In genomic region chr7:73588351-73588906, GRCm38 (mm10) we compare ENCODE assay signal across 8 mouse cellular contexts. TPM values are rescaled to one million over a fixed set of nuclear protein-coding genes. Genes with fewer than 3 reads are reported as not detected.
DNase-seq lines count a peak whose midpoint lies in the region; ATAC-seq and TF ChIP-seq lines count a peak whose summit lies in the region.

No protein-coding gene starts in this region.

- peak; percentile 68 to 69 for TF ChIP-seq EP300 in MEL (IDR thresholded peaks at IDR 0.05; ENCODE audit: low read depth in 1 of 2, low read length in 2 of 2)

- ATAC-seq in hindbrain, embryonic 15.5 days (ENCODE audit: low FRiP score, low read depth) = no peak
- no peak for ATAC-seq in hindbrain, embryonic 14.5 days (ENCODE audit: low FRiP score)
- ATAC-seq in liver, embryonic 15.5 days (ENCODE audit: insufficient read depth) = peak; percentile 79
- no peak for ATAC-seq in erythroblast, adult 5-6 weeks (replicated peaks; ENCODE audit: low FRiP score, poor library complexity, severe bottlenecking)

- no peaks in the 10 kb centered on the region for H3K36me3 ChIP-seq in hindbrain, embryonic 15.5 days
- no peaks in the 10 kb centered on the region for H3K36me3 ChIP-seq in hindbrain, embryonic 14.5 days (replicated peaks; ENCODE audit: control insufficient read depth, insufficient read depth)
- peaks cover 0 to 21% of the 10 kb centered on the region in 2 experiments; a peak in 2 of 4 replicates for H3K36me3 ChIP-seq in MEL (ENCODE audit: control insufficient read depth in 1 of 2, insufficient read depth in 2 of 2, low read length in 2 of 2)
- H3K36me3 ChIP-seq in liver, embryonic 15.5 days (replicated peaks) = no peaks in the 10 kb centered on the region

- H3K79me2 ChIP-seq in MEL (ENCODE audit: control insufficient read depth, insufficient read depth, low read length, poor library complexity) = no peaks in the 10 kb centered on the region; the same call in 1 of the 2 replicates

- TF ChIP-seq POLR2A in MEL (IDR thresholded peaks at IDR 0.05; ENCODE audit: control insufficient read depth in 1 of 2, insufficient read depth in 1 of 2, low read depth in 1 of 2, low read length in 2 of 2, poor library complexity in 1 of 2) = no peak

- H3K9me3 ChIP-seq in hindbrain, embryonic 15.5 days = no peaks in the 10 kb centered on the region
- H3K9me3 ChIP-seq in hindbrain, embryonic 14.5 days (ENCODE audit: control insufficient read depth, low read length) = no peaks in the 10 kb centered on the region
- H3K9me3 ChIP-seq in MEL (replicated peaks; ENCODE audit: insufficient read depth, low read length) = no peaks in the 10 kb centered on the region
- H3K9me3 ChIP-seq in liver, embryonic 15.5 days (replicated peaks) = no peaks in the 10 kb centered on the region

- 90% methylated on average over 8 of the region's 8 CpGs for WGBS in hindbrain, embryonic 15.5 days
- WGBS in hindbrain, embryonic 14.5 days = 85% methylated on average over 8 of the region's 8 CpGs
- WGBS in liver, embryonic 15.5 days (ENCODE audit: insufficient replicate concordance) = 70% methylated on average over 8 of the region's 8 CpGs

- H3K27ac ChIP-seq in hindbrain, embryonic 15.5 days (replicated peaks) = peak overlapping the region; percentile 46; the same call in 1 of the 2 replicates
- H3K27ac ChIP-seq in hindbrain, embryonic 14.5 days = no peak overlapping the region
- H3K27ac ChIP-seq in MEL (ENCODE audit: control insufficient read depth, low read depth, low read length) = no peak overlapping the region
- H3K27ac ChIP-seq in liver, embryonic 15.5 days (replicated peaks) = peak overlapping the region; percentile 78

- no peak overlapping the region for H3K4me3 ChIP-seq in hindbrain, embryonic 15.5 days
- H3K4me3 ChIP-seq in hindbrain, embryonic 14.5 days (replicated peaks; ENCODE audit: low read length) = no peak overlapping the region
- no peak overlapping the region for H3K4me3 ChIP-seq in MEL (ENCODE audit: control insufficient read depth in 1 of 2, insufficient read depth in 1 of 2, low read depth in 2 of 2, low read length in 2 of 2)
- H3K4me3 ChIP-seq in liver, embryonic 15.5 days (replicated peaks) = no peak overlapping the region

- no peak overlapping the region for H3K9ac ChIP-seq in hindbrain, embryonic 15.5 days
- no peak overlapping the region for H3K9ac ChIP-seq in hindbrain, embryonic 14.5 days
- no peak overlapping the region for H3K9ac ChIP-seq in MEL (ENCODE audit: control insufficient read depth, low read depth, low read length, poor library complexity, severe bottlenecking)
- no peak overlapping the region for H3K9ac ChIP-seq in liver, embryonic 15.5 days

- no peak for DNase-seq in hindbrain, embryonic 14.5 days (ENCODE audit: low spot score)
- peak; percentile 67 for DNase-seq in MEL (ENCODE audit: low read depth, low spot score)
- peak; percentile 76 for DNase-seq in induced T-regulatory cell, adult 2 months (ENCODE audit: low read depth)
- no peak for DNase-seq in cerebellum, postnatal 14 days
- no peak for DNase-seq in embryo, embryonic 11 days

- H3K4me2 ChIP-seq in hindbrain, embryonic 15.5 days = no peak overlapping the region
- no peak overlapping the region for H3K4me2 ChIP-seq in hindbrain, embryonic 14.5 days (replicated peaks)
- H3K4me2 ChIP-seq in liver, embryonic 15.5 days = 0 out of 2 replicates have a peak overlapping the region, but pooled peaks have one; percentile 6

- TF ChIP-seq CTCF in MEL (IDR thresholded peaks at IDR 0.05 in 2 of 3, conservative IDR thresholded peaks at IDR 0.05 in 1 of 3; ENCODE audit: control insufficient read depth in 1 of 3, insufficient read depth in 1 of 3, low read depth in 2 of 3, low read length in 3 of 3, poor library complexity in 1 of 3, severe bottlenecking in 1 of 3) = no peak

- no peak for TF ChIP-seq RAD21 in MEL (IDR thresholded peaks at IDR 0.05; ENCODE audit: low read depth, low read length)

- H3K27me3 ChIP-seq in hindbrain, embryonic 15.5 days = no peaks in the 10 kb centered on the region
- no peaks in the 10 kb centered on the region for H3K27me3 ChIP-seq in hindbrain, embryonic 14.5 days (ENCODE audit: control insufficient read depth, insufficient read depth, low read length)
- H3K27me3 ChIP-seq in MEL (ENCODE audit: control insufficient read depth in 1 of 2, insufficient read depth in 2 of 2, low read length in 2 of 2) = no peaks in the 10 kb centered on the region
- H3K27me3 ChIP-seq in liver, embryonic 15.5 days = no peaks in the 10 kb centered on the region

- H3K4me1 ChIP-seq in hindbrain, embryonic 15.5 days (replicated peaks) = peaks cover 16% of the 10 kb centered on the region; the same call in 1 of the 2 replicates
- H3K4me1 ChIP-seq in hindbrain, embryonic 14.5 days (replicated peaks; ENCODE audit: control insufficient read depth, insufficient read depth, low read length) = peaks cover 19% of the 10 kb centered on the region
- H3K4me1 ChIP-seq in MEL (ENCODE audit: control insufficient read depth in 1 of 2, insufficient read depth in 2 of 2, low read length in 2 of 2) = peaks cover 11 to 32% of the 10 kb centered on the region in 2 experiments
- H3K4me1 ChIP-seq in liver, embryonic 15.5 days (replicated peaks) = peaks cover 42% of the 10 kb centered on the region

TF ChIP-seq in MEL, 35 proteins besides CTCF, POLR2A, EP300 and RAD21:
- peak; percentile 40; the same call in 1 of the 2 replicates for TF ChIP-seq MYB (IDR thresholded peaks at IDR 0.05; ENCODE audit: low read depth, low read length)
- TF ChIP-seq KAT2A (conservative IDR thresholded peaks at IDR 0.05; ENCODE audit: low read depth, low read length) = no peak
- no peak for TF ChIP-seq MAZ (IDR thresholded peaks at IDR 0.05; ENCODE audit: low read depth, low read length)
- no peak for TF ChIP-seq POLR2AphosphoS2 (IDR thresholded peaks at IDR 0.05; ENCODE audit: low read length)
- TF ChIP-seq ZC3H11A (IDR thresholded peaks at IDR 0.05; ENCODE audit: low read depth, low read length) = no peak
- no peak for TF ChIP-seq SIN3A (IDR thresholded peaks at IDR 0.05; ENCODE audit: low read length)
- TF ChIP-seq TAL1 (IDR thresholded peaks at IDR 0.05; ENCODE audit: low read length) = peak; percentile 54
- TF ChIP-seq ETS1 (IDR thresholded peaks at IDR 0.05; ENCODE audit: low read depth, low read length) = peak; percentile 41; the same call in 1 of the 2 replicates
- TF ChIP-seq GABPA (IDR thresholded peaks at IDR 0.05; ENCODE audit: low read depth, low read length) = no peak
- TF ChIP-seq GATA1 (IDR thresholded peaks at IDR 0.05; ENCODE audit: low read depth, low read length) = peak; percentile 42; the same call in 1 of the 2 replicates
- TF ChIP-seq NRF1 (IDR thresholded peaks at IDR 0.05; ENCODE audit: insufficient read depth, low read depth, low read length, poor library complexity, severe bottlenecking) = no peak
- TF ChIP-seq ZNF384 (IDR thresholded peaks at IDR 0.05; ENCODE audit: low read depth, low read length) = 0 out of 2 replicates have a peak, but pooled peaks have one; percentile 31
- TF ChIP-seq USF2 (IDR thresholded peaks at IDR 0.05; ENCODE audit: borderline replicate concordance in 1 of 2, insufficient read depth in 1 of 2, low read depth in 1 of 2, low read length in 2 of 2) = no peak
TF ChIP-seq in MEL: peak in this region for 5.

RNA-seq across cellular contexts. Expression of gene Chd2, which starts 46.8 kb away (rescaled TPM):
- polyA plus RNA-seq in hindbrain, embryonic 15.5 days (2015; fragmentation: Nextera tagmentation; extraction: Ambion mirVana) = 34.9 and 37.2 TPM in 2 replicates
- polyA plus RNA-seq in hindbrain, embryonic 14.5 days (2014; fragmentation: Nextera tagmentation; extraction: Ambion mirVana) = 35.6 and 42.3 TPM in 2 replicates
- total RNA-seq in MEL (2012; rRNA removed) = 9.9 and 16.9 TPM in 2 replicates
- polyA plus RNA-seq in MEL (2012; ENCODE audit: insufficient read depth in 1 of 2, insufficient read length in 2 of 2, low read depth in 1 of 2, low replicate concordance in 2 of 2, missing spikeins in 1 of 2) = 100 to 1,000 TPM in 1 of 2 experiments, 10 to 100 TPM in 1; 21.4 to 275 TPM
- 20.1 and 22.1 TPM in 2 replicates for polyA plus RNA-seq in liver, embryonic 15.5 days (2015; fragmentation: Nextera tagmentation; extraction: Ambion mirVana)
- total RNA-seq in erythroblast, adult 5-6 weeks (2015; ENCODE audit: low replicate concordance) = 125 and 149 TPM in 2 replicates
- total RNA-seq in erythroblast, adult 5-6 weeks (2017; ENCODE audit: low replicate concordance) = 546 and 581 TPM in 2 replicates

Comparison
In these comparisons a context has a peak if more than half of its experiments do, and no peak if none do; other contexts are left out.
1. H3K27ac ChIP-seq: peak in hindbrain, embryonic 15.5 days (single experiment) and liver, embryonic 15.5 days (single experiment); none in hindbrain, embryonic 14.5 days (single experiment) and MEL (single experiment).
2. DNase-seq: peak in MEL (single experiment) and induced T-regulatory cell, adult 2 months (single experiment); none in hindbrain, embryonic 14.5 days (single experiment), cerebellum, postnatal 14 days (0 of 2) and embryo, embryonic 11 days (single experiment).